Mouse (Mus musculus) brain, adult 2 months (tissue): ENCODE data around the gene Gda.

Experiments
- DNase-seq: peaks from one replicate; pipeline ENCODE4 v3.0.0; 2011; ENCODE audit warnings: low read depth, low spot score

The Gda gene

GRCm38 (mm10) chr19:21457461-21457860 is 15.8 kb downstream of the Gda start:
- peak; percentile 75 for DNase-seq

GRCm38 (mm10) chr19:21441787-21442186 is 31.5 kb downstream of the Gda start:
- DNase-seq = no peak

- DNase-seq = no peak
Measured at GRCm38 (mm10) chr19:21440841-21441240, 32.4 kb downstream of the Gda start.

- peak; percentile 20 for DNase-seq
Measured at GRCm38 (mm10) chr19:21439141-21439737, 34.0 kb downstream of the Gda start.

- no peak for DNase-seq
Measured at GRCm38 (mm10) chr19:21436566-21436965, 36.7 kb downstream of the Gda start.

- no peak for DNase-seq
Measured at GRCm38 (mm10) chr19:21433348-21433747, 39.9 kb downstream of the Gda start.

- DNase-seq = no peak
Measured at GRCm38 (mm10) chr19:21432879-21433278, 40.4 kb downstream of the Gda start.

GRCm38 (mm10) chr19:21432286-21432685 is 41.0 kb downstream of the Gda start:
- DNase-seq = no peak

GRCm38 (mm10) chr19:21425391-21425790 is 47.9 kb downstream of the Gda start:
- DNase-seq = peak; percentile 82

- DNase-seq = no peak
Measured at GRCm38 (mm10) chr19:21423731-21424130, 49.5 kb downstream of the Gda start.

- no peak for DNase-seq
Measured at GRCm38 (mm10) chr19:21418418-21418817, 54.8 kb downstream of the Gda start.

- peak; percentile 58 for DNase-seq
Measured at GRCm38 (mm10) chr19:21415377-21415776, 57.9 kb downstream of the Gda start.

GRCm38 (mm10) chr19:21409178-21409577 is 64.1 kb downstream of the Gda start:
- DNase-seq = no peak

- DNase-seq = no peak
Measured at GRCm38 (mm10) chr19:21407363-21407762, 65.9 kb downstream of the Gda start.

GRCm38 (mm10) chr19:21397994-21398393 is 75.3 kb downstream of the Gda start:
- no peak for DNase-seq

GRCm38 (mm10) chr19:21396364-21396763 is 76.9 kb downstream of the Gda start:
- no peak for DNase-seq

GRCm38 (mm10) chr19:21390904-21391303 is 82.3 kb downstream of the Gda start:
- DNase-seq = no peak

- no peak for DNase-seq
Measured at GRCm38 (mm10) chr19:21386842-21387241, 86.4 kb downstream of the Gda start.

- DNase-seq = no peak
Measured at GRCm38 (mm10) chr19:21384231-21384630, 89.0 kb downstream of the Gda start.

- no peak for DNase-seq
Measured at GRCm38 (mm10) chr19:21383491-21384226, 89.6 kb downstream of the Gda start.

GRCm38 (mm10) chr19:21381696-21382095 is 91.5 kb downstream of the Gda start:
- DNase-seq = no peak

GRCm38 (mm10) chr19:21379195-21379594 is 94.0 kb downstream of the Gda start:
- peak; percentile 36 for DNase-seq
